Mouse (Mus musculus) midbrain, postnatal 0 days (tissue): ENCODE data around the gene Wrap73. TPM values are rescaled to one million over a fixed set of nuclear protein-coding genes. Genes with fewer than 3 reads are reported as not detected.
A peak's percentile ranks its signal among the peaks of the same experiment; 100 is the strongest.

Experiments used
- ATAC-seq: fragments of 200-750 bp; cut with Nextera tagmentation; 2 replicates; pipeline ENCODE4 v1.8.0; 2017; ENCODE audit warnings: moderate number of reproducible peaks, mild to moderate bottlenecking, moderate TSS enrichment, moderate library complexity; ENCODE audit not compliant: low FRiP score
- DNase-seq: peaks from one replicate; pipeline ENCODE4 v3.0.0-alpha.2; 2015; ENCODE audit warnings: low spot score
- H3K27ac ChIP-seq: fragments of 300-500 bp; sonication (generic); 2 replicates; pipeline ENCODE4 v1.5.1; 2014; ENCODE audit warnings: low read depth, mild to moderate bottlenecking, low read length, mixed read lengths
- H3K27me3 ChIP-seq: fragments of 300-500 bp; sonication (generic); 2 replicates; pipeline ENCODE4 v1.6.1; 2014; ENCODE audit warnings: low read length, control low read depth, mixed read lengths; ENCODE audit not compliant: insufficient read depth
- H3K36me3 ChIP-seq: fragments of 300-500 bp; sonication (generic); 2 replicates; pipeline ENCODE4 v1.6.1; 2014; ENCODE audit warnings: low read length, control low read depth, mixed read lengths; ENCODE audit not compliant: insufficient read depth
- H3K4me1 ChIP-seq: fragments of 300-500 bp; sonication (generic); 2 replicates; pipeline ENCODE4 v1.6.1; 2014; ENCODE audit warnings: mild to moderate bottlenecking, control low read depth, antibody characterized with exemption, low read length, mixed read lengths; ENCODE audit not compliant: insufficient read depth
- H3K4me2 ChIP-seq: fragments of 300-500 bp; sonication (generic); 2 replicates; pipeline ENCODE4 v1.6.1; 2014; ENCODE audit warnings: low read depth, mild to moderate bottlenecking, low read length, mixed read lengths; ENCODE audit not compliant: poor library complexity, severe bottlenecking
- H3K4me3 ChIP-seq: fragments of 300-500 bp; sonication (generic); 2 replicates; pipeline ENCODE4 v1.5.1; 2014; ENCODE audit warnings: low read depth, mild to moderate bottlenecking, low read length, moderate library complexity
- H3K9ac ChIP-seq: fragments of 300-500 bp; sonication (generic); replicated peaks from 2 replicates; pipeline ENCODE4 v1.6.1; 2014; ENCODE audit warnings: mild to moderate bottlenecking, low read length, moderate library complexity, mixed read lengths; ENCODE audit not compliant: poor library complexity, severe bottlenecking
- H3K9me3 ChIP-seq: fragments of 300-500 bp; sonication (generic); 2 replicates; pipeline ENCODE4 v1.6.1; 2016; ENCODE audit warnings: low read length, control low read depth
- CTCF ChIP-seq: IDR thresholded peaks from 2 replicates; pipeline ENCODE4 v1.5.1; 2016; ENCODE audit warnings: antibody characterized with exemption, mild to moderate bottlenecking
- WGBS: fragments of 180-500 bp; shearing (Covaris S2); extraction: QIAGEN DNeasy Blood & Tissue Kit; methylation state at CpG from one replicate; pipeline ENCODE4 v1.1.7; 2014; 5-methylcytosine and 5-hydroxymethylcytosine counted together
- polyA plus RNA-seq: library from polyadenylated mRNA; unstranded; fragments of >200 nt; fragmentation: Nextera tagmentation; extraction: Ambion mirVana; gene quantifications from 2 replicates; pipeline ENCODE4 v1.2.1, GENCODE M21; 2015
- total RNA-seq: library from RNA; depleted of rRNA; stranded (reverse); fragments of >200 nt; gene quantifications from 2 replicates; pipeline ENCODE4 v1.2.3, GENCODE M21; 2014

The Wrap73 gene
- total and polyA plus RNA-seq, 2 experiments from 2014 or later: 34.7 to 46.8 TPM

DNA sequence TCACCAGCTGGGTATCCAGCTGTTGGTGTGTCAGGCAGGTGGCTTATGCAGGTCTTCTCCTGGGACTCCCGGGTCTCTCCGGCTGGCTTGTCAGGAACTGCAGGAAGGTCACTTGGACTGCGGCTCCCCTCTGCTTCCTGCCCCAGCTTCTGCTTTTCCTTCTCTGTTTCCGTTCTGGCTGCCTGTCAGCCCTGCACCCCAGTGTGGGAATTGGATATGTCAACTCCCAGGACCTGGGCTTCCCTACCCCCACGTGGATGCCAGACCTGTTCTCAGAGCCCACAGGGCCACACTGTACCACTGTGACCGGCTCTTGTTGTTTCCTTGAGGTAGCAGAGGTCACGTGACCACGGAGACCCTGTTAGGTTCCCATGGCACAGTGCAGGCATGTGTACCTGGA, 46.8 kb downstream of the Wrap73 start:
- H3K27ac ChIP-seq: no peak overlapping the region
- H3K27me3 ChIP-seq: no peaks in the 10 kb centered on the region
- ATAC-seq: no peak
- WGBS: 71% methylated on average over 8 of the region's 8 CpGs
- no peak overlapping the region for H3K4me3 ChIP-seq
- TF ChIP-seq CTCF: no peak
- H3K4me2 ChIP-seq: no peak overlapping the region
- DNase-seq: no peak
- no peaks in the 10 kb centered on the region for H3K9me3 ChIP-seq
- no peaks in the 10 kb centered on the region for H3K36me3 ChIP-seq
- no peaks in the 10 kb centered on the region for H3K4me1 ChIP-seq
- H3K9ac ChIP-seq: no peak overlapping the region

DNA sequence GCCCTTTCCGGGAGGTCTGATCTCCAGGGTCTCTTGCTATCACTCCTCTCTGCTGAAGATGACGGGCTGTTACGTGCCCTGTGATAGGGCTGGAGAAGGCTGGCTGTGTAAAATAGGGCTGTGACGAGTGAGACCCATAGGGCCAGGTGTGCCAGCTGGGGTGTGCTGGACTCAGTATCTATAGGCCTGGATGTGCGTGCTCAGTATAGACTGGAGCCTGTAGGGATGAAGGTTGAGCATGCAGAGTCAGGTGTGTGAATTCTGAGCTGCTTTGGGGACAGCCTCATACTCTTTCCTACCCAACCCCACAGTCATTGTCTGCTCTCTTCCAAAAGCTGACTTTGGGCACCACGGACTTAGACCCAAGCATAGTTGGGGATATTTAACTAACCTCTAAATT, 55.8 kb downstream of the Wrap73 start:
- no peak overlapping the region for H3K4me3 ChIP-seq
- H3K27me3 ChIP-seq: no peaks in the 10 kb centered on the region
- no peaks in the 10 kb centered on the region for H3K4me1 ChIP-seq
- H3K9ac ChIP-seq: no peak overlapping the region
- 55% methylated on average over 6 of the region's 6 CpGs for WGBS
- ATAC-seq (no peak), DNase-seq (no peak)
- no peaks in the 10 kb centered on the region for H3K9me3 ChIP-seq
- no peaks in the 10 kb centered on the region for H3K36me3 ChIP-seq
- no peak overlapping the region for H3K27ac ChIP-seq
- no peak overlapping the region for H3K4me2 ChIP-seq
- TF ChIP-seq CTCF: no peak

DNA sequence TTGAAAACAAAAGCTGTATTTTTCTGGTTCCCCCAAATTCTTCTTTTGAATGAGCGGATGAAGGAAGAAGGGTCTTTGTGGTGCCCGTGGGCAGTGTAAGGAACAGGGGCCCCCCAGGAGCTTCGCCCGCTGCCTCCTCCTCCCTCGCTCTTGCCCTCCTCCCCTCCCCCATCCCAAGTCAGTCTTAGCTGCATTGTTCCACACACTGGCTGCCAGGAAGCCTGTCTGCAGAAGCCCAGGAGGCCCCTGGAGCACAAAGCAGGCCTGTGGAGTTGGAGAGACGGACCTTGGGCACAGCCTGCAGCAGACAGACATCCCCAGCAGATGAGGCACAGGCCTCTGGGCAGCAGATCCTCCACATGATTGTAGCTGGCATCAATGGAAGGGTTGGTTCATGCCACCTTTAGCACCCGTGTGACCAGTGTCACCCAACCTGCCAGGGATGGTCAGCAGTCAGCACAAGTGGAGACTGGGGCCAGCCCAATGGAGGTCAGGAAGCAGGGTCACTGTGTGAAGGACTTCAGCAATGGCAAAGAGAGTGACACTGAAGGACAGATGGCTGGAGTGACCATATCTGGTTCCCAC, 56.3 kb downstream of the Wrap73 start:
- no peak overlapping the region for H3K9ac ChIP-seq
- DNase-seq (peak; percentile 26), ATAC-seq (no peak)
- H3K4me3 ChIP-seq: no peak overlapping the region
- H3K9me3 ChIP-seq: no peaks in the 10 kb centered on the region
- WGBS: 31% methylated on average over 7 of the region's 7 CpGs
- no peak for TF ChIP-seq CTCF
- H3K4me1 ChIP-seq: no peaks in the 10 kb centered on the region
- no peaks in the 10 kb centered on the region for H3K36me3 ChIP-seq
- H3K27ac ChIP-seq: no peak overlapping the region
- H3K27me3 ChIP-seq: no peaks in the 10 kb centered on the region
- H3K4me2 ChIP-seq: no peak overlapping the region

DNA sequence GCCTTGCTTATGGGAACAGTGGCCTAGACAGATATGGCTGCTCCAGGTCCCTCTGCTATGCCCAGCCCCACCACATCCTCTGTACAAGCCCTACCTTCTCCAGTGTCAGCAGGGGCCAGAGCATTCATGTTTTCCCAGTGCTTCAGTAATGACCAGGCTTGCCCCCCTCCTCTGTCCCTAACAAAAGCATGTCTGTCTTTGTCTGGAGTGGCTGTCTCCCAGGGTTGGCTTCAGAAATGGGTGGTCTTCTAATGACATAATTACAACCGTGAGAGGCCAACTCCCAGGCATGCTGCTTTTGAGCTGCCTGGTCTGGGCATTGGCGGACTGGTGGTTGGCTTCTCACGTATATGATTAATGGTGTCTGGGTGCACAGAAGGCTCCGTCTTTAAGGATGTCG, 59.3 kb downstream of the Wrap73 start:
- H3K9ac ChIP-seq: no peak overlapping the region
- no peaks in the 10 kb centered on the region for H3K27me3 ChIP-seq
- DNase-seq (no peak), ATAC-seq (no peak)
- H3K9me3 ChIP-seq: no peaks in the 10 kb centered on the region
- H3K4me2 ChIP-seq: no peak overlapping the region
- H3K4me1 ChIP-seq: no peaks in the 10 kb centered on the region
- WGBS: 76% methylated on average over 5 of the region's 5 CpGs
- H3K27ac ChIP-seq: no peak overlapping the region
- no peak for TF ChIP-seq CTCF
- H3K4me3 ChIP-seq: no peak overlapping the region
- H3K36me3 ChIP-seq: no peaks in the 10 kb centered on the region

DNA sequence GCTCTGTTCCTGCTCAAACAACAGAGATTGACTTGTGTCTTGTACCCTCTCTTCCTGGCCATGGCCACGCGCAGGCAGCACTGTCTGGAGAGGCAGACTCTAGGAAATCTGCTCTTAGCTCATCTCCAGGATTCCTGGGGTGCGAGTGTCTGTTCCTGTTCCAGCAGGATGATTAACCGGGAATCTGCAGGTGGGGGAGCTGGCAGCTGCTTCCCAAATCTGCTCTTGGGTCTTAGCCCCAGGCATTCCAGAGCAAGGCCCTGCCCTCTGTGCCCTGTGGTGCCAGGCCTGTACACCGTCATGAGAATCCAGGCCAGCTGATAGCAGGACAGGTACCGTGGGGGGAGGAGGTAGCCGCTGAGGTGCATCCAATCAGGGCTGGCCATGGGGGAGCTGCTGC, 62.4 kb downstream of the Wrap73 start:
- no peak overlapping the region for H3K9ac ChIP-seq
- peak; percentile 22 for DNase-seq

DNA sequence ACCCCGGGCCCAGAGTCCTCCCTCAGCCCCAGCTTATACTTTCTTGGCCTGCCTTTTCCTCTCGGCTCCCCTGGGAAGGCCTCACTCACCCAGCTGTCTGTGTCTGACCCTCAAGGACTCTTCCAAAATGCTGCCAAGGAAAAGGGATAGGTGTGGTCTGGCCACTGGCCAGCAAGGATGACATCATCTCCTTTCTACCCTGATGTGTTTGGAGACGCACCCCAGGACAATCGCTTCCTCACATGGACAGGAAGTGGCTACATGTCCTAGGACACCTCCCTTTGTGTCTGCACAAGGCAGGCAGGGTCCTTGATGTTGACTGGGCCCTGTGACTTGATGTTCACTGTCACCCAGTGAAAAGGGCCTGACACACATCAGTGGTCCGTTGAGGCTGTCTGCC, 63.2 kb downstream of the Wrap73 start:
- TF ChIP-seq CTCF: no peak
- no peak for ATAC-seq

More for the DNA sequence above, 62.4 kb downstream of the Wrap73 start:
- Histone ChIP-seq H3K36me3 (no peaks in the 10 kb centered on the region), H3K4me3 (no peak overlapping the region), H3K27me3 (no peaks in the 10 kb centered on the region), H3K27ac (no peak overlapping the region), H3K4me2 (no peak overlapping the region), H3K9me3 (no peaks in the 10 kb centered on the region), H3K4me1 (no peaks in the 10 kb centered on the region)
- WGBS: 74% methylated on average over 7 of the region's 7 CpGs
- TF ChIP-seq CTCF: no peak
- no peak for ATAC-seq

More for the DNA sequence above, 63.2 kb downstream of the Wrap73 start:
- H3K4me1 ChIP-seq: no peaks in the 10 kb centered on the region
- no peaks in the 10 kb centered on the region for H3K9me3 ChIP-seq
- H3K9ac ChIP-seq: no peak overlapping the region
- H3K27me3 ChIP-seq: no peaks in the 10 kb centered on the region
- no peaks in the 10 kb centered on the region for H3K36me3 ChIP-seq
- no peak overlapping the region for H3K4me3 ChIP-seq
- no peak overlapping the region for H3K27ac ChIP-seq
- no peak for DNase-seq
- WGBS: 75% methylated on average over 5 of the region's 5 CpGs
- no peak overlapping the region for H3K4me2 ChIP-seq
